8 mouse cellular contexts compared by ENCODE assay signal in genomic region chr10:118870201-118870980, GRCm38 (mm10). TPM values are rescaled to one million over a fixed set of nuclear protein-coding genes. Genes with fewer than 3 reads are reported as not detected.
DNase-seq lines count a peak whose midpoint lies in the region; ATAC-seq and TF ChIP-seq lines count a peak whose summit lies in the region.

TSS of gene Dyrk2 (minus strand) at chr10:118870209.

- 6% methylated on average over 16 of the region's 16 CpGs for WGBS in forebrain, embryonic 15.5 days
- WGBS in stomach, embryonic 16.5 days = 16% methylated on average over 16 of the region's 16 CpGs

- H3K36me3 ChIP-seq in forebrain, embryonic 15.5 days = no peaks in the 10 kb centered on the region
- H3K36me3 ChIP-seq in stomach, embryonic 16.5 days (ENCODE audit: control insufficient read depth, insufficient read depth, low read length) = peaks cover 2% of the 10 kb centered on the region; the same call in 1 of the 2 replicates

- peak in 1 of 2 experiments; percentile 15 for DNase-seq in left cerebral cortex, adult 2 months (ENCODE audit: extremely low spot score in 1 of 2, low spot score in 2 of 2)
- DNase-seq in left cerebral cortex, adult 9 months (ENCODE audit: low spot score in 2 of 2) = no peak
- no peak for DNase-seq in layer of hippocampus, postnatal 36 days

- 0 out of 2 replicates have a peak, but pooled peaks have one; percentile 5 for ATAC-seq in forebrain, embryonic 15.5 days (replicated peaks)
- ATAC-seq in hematopoietic stem cell, adult 5-6 weeks (replicated peaks in 1 of 2; ENCODE audit: insufficient read depth in 1 of 2, low FRiP score in 2 of 2, low TSS enrichment in 1 of 2, low read depth in 1 of 2, poor library complexity in 2 of 2, severe bottlenecking in 2 of 2) = peak; percentile 26 to 57; a peak in 3 of 4 replicates
- ATAC-seq in megakaryocyte, adult 5-6 weeks (ENCODE audit: poor library complexity, severe bottlenecking) = no peak
- ATAC-seq in stomach, embryonic 16.5 days (ENCODE audit: insufficient read depth, low FRiP score) = no peak

- peak within 1 kb of the TSS; percentile 93 for H3K4me2 ChIP-seq in forebrain, embryonic 15.5 days (replicated peaks)
- peak within 1 kb of the TSS; percentile 87 for H3K4me2 ChIP-seq in stomach, embryonic 16.5 days (ENCODE audit: low read depth, low read length)

- H3K4me1 ChIP-seq in bone marrow macrophage, adult 2 months (ENCODE audit: control insufficient read depth, insufficient read depth, low read length) = peaks cover 24% of the 10 kb centered on the region
- peaks cover 33% of the 10 kb centered on the region for H3K4me1 ChIP-seq in forebrain, embryonic 15.5 days
- H3K4me1 ChIP-seq in stomach, embryonic 16.5 days (ENCODE audit: control insufficient read depth, insufficient read depth, low read length) = peaks cover 21% of the 10 kb centered on the region

- TF ChIP-seq CTCF in left cerebral cortex, adult 2 months (IDR thresholded peaks at IDR 0.05) = no peak
- no peak for TF ChIP-seq CTCF in bone marrow macrophage, adult 2 months (IDR thresholded peaks at IDR 0.05; ENCODE audit: low read depth, low read length)

- intact Hi-C loops in left cerebral cortex, adult 2 months (cut with DNase I) = no loop called here

- TF ChIP-seq POLR2A in bone marrow macrophage, adult 2 months (IDR thresholded peaks at IDR 0.05; ENCODE audit: borderline replicate concordance, low read depth, low read length) = no peak

- H3K9me3 ChIP-seq in forebrain, embryonic 15.5 days = no peaks in the 10 kb centered on the region
- peaks cover 3% of the 10 kb centered on the region; the same call in 1 of the 2 replicates for H3K9me3 ChIP-seq in stomach, embryonic 16.5 days (replicated peaks; ENCODE audit: control insufficient read depth, low read length)

- peak within 1 kb of the TSS; percentile 90 for H3K27ac ChIP-seq in left cerebral cortex, adult 2 months
- H3K27ac ChIP-seq in bone marrow macrophage, adult 2 months (ENCODE audit: insufficient read depth, low read depth, low read length) = peak within 1 kb of the TSS; percentile 59
- H3K27ac ChIP-seq in forebrain, embryonic 15.5 days (replicated peaks) = peak within 1 kb of the TSS; percentile 96
- peak within 1 kb of the TSS; percentile 93 for H3K27ac ChIP-seq in stomach, embryonic 16.5 days (ENCODE audit: low read length)

- H3K9ac ChIP-seq in forebrain, embryonic 15.5 days (replicated peaks) = peak within 1 kb of the TSS; percentile 97
- peak within 1 kb of the TSS; percentile 99 for H3K9ac ChIP-seq in stomach, embryonic 16.5 days (ENCODE audit: low read length)

- H3K4me3 ChIP-seq in left cerebral cortex, adult 2 months = peak within 1 kb of the TSS; percentile 91
- peak within 1 kb of the TSS; percentile 84 for H3K4me3 ChIP-seq in bone marrow macrophage, adult 2 months (ENCODE audit: insufficient read depth, low read length)
- H3K4me3 ChIP-seq in forebrain, embryonic 15.5 days = peak within 1 kb of the TSS; percentile 91
- H3K4me3 ChIP-seq in stomach, embryonic 16.5 days (replicated peaks; ENCODE audit: low read length) = peak within 1 kb of the TSS; percentile 94

- no peaks in the 10 kb centered on the region for H3K27me3 ChIP-seq in forebrain, embryonic 15.5 days
- H3K27me3 ChIP-seq in stomach, embryonic 16.5 days (ENCODE audit: control insufficient read depth, insufficient read depth, low read length) = no peaks in the 10 kb centered on the region

RNA-seq across cellular contexts. Expression of gene Dyrk2, which starts in this region (rescaled TPM):
- total RNA-seq in left cerebral cortex, adult 2 months (2021) = 10 to 100 TPM; 49.9 to 53.9 TPM
- 26.7 and 37.5 TPM in 2 replicates for polyA plus RNA-seq in bone marrow macrophage, adult 2 months (2012; ENCODE audit: insufficient read depth, insufficient read length, missing spikeins)
- 16.2 and 16.5 TPM in 2 replicates for polyA plus RNA-seq in forebrain, embryonic 15.5 days (2015; fragmentation: Nextera tagmentation; extraction: Ambion mirVana)
- total RNA-seq in hematopoietic stem cell, adult 5-6 weeks (2017) = 16.2 and 18.5 TPM in 2 replicates
- 10 to 100 TPM; 52.6 to 53.9 TPM for total RNA-seq in layer of hippocampus, postnatal 36 days (2021)
- 15.5 and 17.1 TPM in 2 replicates for total RNA-seq in megakaryocyte, adult 5-6 weeks (2015)
- 11.5 and 27.5 TPM in 2 replicates for total RNA-seq in megakaryocyte, adult 5-6 weeks (2017)
- polyA plus RNA-seq in stomach, embryonic 16.5 days (2015; fragmentation: Nextera tagmentation; extraction: Ambion mirVana) = 8.7 and 10.3 TPM in 2 replicates

Comparison
In these comparisons a context has a peak if more than half of its experiments do, and no peak if none do; other contexts are left out.
1. ATAC-seq: peak in forebrain, embryonic 15.5 days (single experiment) and hematopoietic stem cell, adult 5-6 weeks (2 of 2); none in megakaryocyte, adult 5-6 weeks (single experiment) and stomach, embryonic 16.5 days (single experiment).
2. Peak in every context shown above with its lines, with median percentiles within 50 percentile points of each other: H3K27ac ChIP-seq and H3K4me3 ChIP-seq.